In genomic region chrX:169985796-169986195, GRCm38 (mm10) we compare ENCODE assay signal across 8 mouse cellular contexts. TPM values are rescaled to one million over a fixed set of nuclear protein-coding genes. Genes with fewer than 3 reads are reported as not detected.
DNase-seq lines count a peak whose midpoint lies in the region; ATAC-seq and TF ChIP-seq lines count a peak whose summit lies in the region.
"Not testable (repeated sequence)": the region's sequence is repeated elsewhere in the genome, so short reads cannot be mapped to it uniquely, and the experiment has no call there.

No protein-coding gene starts in this region.

- not testable (repeated sequence) for H3K27ac ChIP-seq in hindbrain, postnatal 0 days

- H3K9ac ChIP-seq in hindbrain, postnatal 0 days (replicated peaks; ENCODE audit: low read length): not testable (repeated sequence)

- DNase-seq in adrenal gland, adult 2 months: peak; percentile 45
- peak; percentile 41 to 51 for DNase-seq in cerebellum, postnatal 36 days
- DNase-seq in gastrocnemius, adult 8-10 months (ENCODE audit: low spot score in 2 of 2): peak; percentile 33 to 49
- DNase-seq in hindbrain, postnatal 0 days (ENCODE audit: low spot score): peak; percentile 5
- DNase-seq in left cerebral cortex, adult 8-10 months (ENCODE audit: low spot score in 2 of 2): peak; percentile 57 to 82
- DNase-seq in mesoderm, embryonic 11.5 days (ENCODE audit: low read depth, low spot score): peak; percentile 38
- peak; percentile 44 for DNase-seq in retina, postnatal 1 day
- peak; percentile 47 for DNase-seq in urinary bladder, adult 2 months (ENCODE audit: low spot score)

- H3K4me3 ChIP-seq in hindbrain, postnatal 0 days (ENCODE audit: low read length): not testable (repeated sequence)

- ATAC-seq in hindbrain, postnatal 0 days: not testable (repeated sequence)

- not testable (repeated sequence) for TF ChIP-seq CTCF in hindbrain, postnatal 0 days (IDR thresholded peaks at IDR 0.05; ENCODE audit: low read depth)

- WGBS in hindbrain, postnatal 0 days: 77% methylated on average over 18 of the region's 18 CpGs

- not testable (repeated sequence) for H3K4me2 ChIP-seq in hindbrain, postnatal 0 days (ENCODE audit: low read depth, low read length)

- H3K9me3 ChIP-seq in hindbrain, postnatal 0 days (ENCODE audit: low read length): peaks cover 16% of the 10 kb centered on the region

- not testable (repeated sequence) for H3K36me3 ChIP-seq in hindbrain, postnatal 0 days (ENCODE audit: insufficient read depth, low read length)

- not testable (repeated sequence) for H3K4me1 ChIP-seq in hindbrain, postnatal 0 days (ENCODE audit: insufficient read depth, low read length)

- H3K27me3 ChIP-seq in hindbrain, postnatal 0 days (ENCODE audit: insufficient read depth, low read length): peaks cover 12% of the 10 kb centered on the region; the same call in 1 of the 2 replicates

RNA-seq across cellular contexts. Expression of gene Gm21887, which starts 23.7 kb away (rescaled TPM):
- total RNA-seq in adrenal gland, adult 2 months (2021): 100 to 1,000 TPM in 1 of 2 experiments, 10 to 100 TPM in 1; 67.4 to 241 TPM
- polyA plus RNA-seq in adrenal gland, adult 2 months (2012; rRNA removed): 957 and 2,016 TPM in 2 replicates
- 10 to 100 TPM; 16.4 to 40.2 (median 21.6) TPM for total RNA-seq in gastrocnemius, adult 8-10 months (2022)
- total RNA-seq in hindbrain, postnatal 0 days (2014; rRNA removed): 8.3 and 87.1 TPM in 2 replicates
- polyA plus RNA-seq in hindbrain, postnatal 0 days (2015; fragmentation: Nextera tagmentation; extraction: Ambion mirVana): 194 and 245 TPM in 2 replicates
- 100 to 1,000 TPM in 2 of 4 experiments, 10 to 100 TPM in 2; 64.2 to 131 (median 96.7) TPM for total RNA-seq in left cerebral cortex, adult 8-10 months (2022)
- 220 and 239 TPM in 2 replicates for polyA plus RNA-seq in urinary bladder, adult 2 months (2012; rRNA removed)

Comparison
In these comparisons a context has a peak if more than half of its experiments do, and no peak if none do; other contexts are left out.
1. DNase-seq: peak in every context shown above with its lines; median percentile 70 in left cerebral cortex, adult 8-10 months; 47 in urinary bladder, adult 2 months; 46 in cerebellum, postnatal 36 days; 45 in adrenal gland, adult 2 months; 44 in retina, postnatal 1 day; 41 in gastrocnemius, adult 8-10 months; 38 in mesoderm, embryonic 11.5 days; 5 in hindbrain, postnatal 0 days.